Mouse (Mus musculus) heart, embryonic 10.5 days (tissue): Measurements from ENCODE around the gene Hint1. TPM values are rescaled to one million over a fixed set of nuclear protein-coding genes. Genes with fewer than 3 reads are reported as not detected.
"Not testable (repeated sequence)": the region's sequence is repeated elsewhere in the genome, so short reads cannot be mapped to it uniquely, and the experiment has no call there.

ENCODE experiments used
- DNase-seq: peaks from one replicate; pipeline ENCODE4 v3.0.0-alpha.2; 2017; ENCODE audit warnings: low spot score
- H3K27ac ChIP-seq: fragments of 300-500 bp; sonication (generic); 2 replicates; pipeline ENCODE4 v1.5.1; 2016; ENCODE audit warnings: mild to moderate bottlenecking
- H3K27me3 ChIP-seq: fragments of 300-500 bp; sonication (generic); 2 replicates; pipeline ENCODE4 v1.6.1; 2016; ENCODE audit warnings: mild to moderate bottlenecking; ENCODE audit not compliant: poor library complexity, insufficient read depth, severe bottlenecking
- H3K36me3 ChIP-seq: fragments of 300-500 bp; sonication (generic); 2 replicates; pipeline ENCODE4 v1.6.1; 2016; ENCODE audit warnings: mild to moderate bottlenecking, moderate library complexity
- H3K4me1 ChIP-seq: fragments of 300-500 bp; sonication (generic); 2 replicates; pipeline ENCODE4 v1.6.1; 2016; ENCODE audit warnings: mild to moderate bottlenecking
- H3K4me3 ChIP-seq: fragments of 300-500 bp; sonication (generic); 2 replicates; pipeline ENCODE4 v1.5.1; 2016; ENCODE audit warnings: mild to moderate bottlenecking, moderate library complexity
- H3K9me3 ChIP-seq: fragments of 300-500 bp; sonication (generic); 2 replicates; pipeline ENCODE4 v1.6.1; 2016; ENCODE audit warnings: mild to moderate bottlenecking, moderate library complexity
- WGBS: fragments of 180-500 bp; shearing (Covaris S2); methylation state at CpG from one replicate; pipeline ENCODE4 v1.1.7; 2016; 5-methylcytosine and 5-hydroxymethylcytosine counted together
- polyA plus RNA-seq: library from polyadenylated mRNA; unstranded; fragments of >200 nt; fragmentation: Nextera tagmentation; extraction: Ambion mirVana; gene quantifications from 2 replicates; pipeline ENCODE4 v1.2.1, GENCODE M21; 2016

The Hint1 gene
- polyA plus RNA-seq, 1 experiment from 2014 or later = 602 TPM

DNA sequence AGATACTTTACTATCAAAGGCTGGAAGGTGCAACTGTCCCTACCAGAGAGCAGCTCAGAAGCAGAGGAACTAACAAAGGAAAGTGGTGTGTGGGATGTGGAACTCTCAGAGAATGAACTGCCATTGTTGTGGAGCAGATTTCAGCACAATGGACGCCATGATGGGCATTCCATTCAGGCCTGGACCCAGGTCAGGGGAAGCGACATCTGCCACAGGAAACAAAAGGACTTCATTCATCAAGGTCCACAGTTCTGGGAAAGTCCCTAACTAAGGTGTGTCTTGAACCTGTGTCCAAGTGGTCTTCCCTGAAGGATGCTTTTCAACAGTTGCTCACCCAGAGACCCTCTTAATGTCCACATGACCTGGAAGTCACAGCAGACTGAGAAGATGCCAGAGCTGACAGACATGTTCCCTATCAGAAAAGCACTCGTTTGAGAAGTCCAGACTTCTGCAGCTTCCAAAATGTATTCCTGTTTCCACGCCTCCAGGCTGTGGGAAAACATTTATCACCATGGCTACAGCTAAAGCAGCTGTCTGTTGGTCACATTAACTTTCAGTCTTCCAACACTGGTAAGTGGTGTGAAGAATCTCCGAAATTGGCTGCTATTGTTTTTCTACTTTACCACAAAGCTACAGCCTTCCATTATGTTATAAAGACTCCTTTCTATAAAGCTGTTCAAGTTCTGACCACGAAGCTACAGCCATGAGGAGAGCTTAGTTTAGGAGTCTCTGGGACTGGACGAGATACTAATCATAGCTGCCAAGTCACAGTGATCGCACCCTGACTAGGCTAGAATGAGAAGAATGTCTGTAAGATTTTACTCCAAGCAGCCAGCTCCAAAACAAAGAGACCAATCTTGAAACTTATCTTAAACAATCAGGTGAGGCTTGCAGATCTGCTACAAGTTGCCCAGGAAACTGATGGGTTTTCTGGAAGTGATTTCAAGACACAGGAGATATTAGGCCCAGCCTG, 20.4 kb upstream of the Hint1 start:
- Histone ChIP-seq H3K36me3 (no peaks in the 10 kb centered on the region), H3K4me3 (no peak overlapping the region), H3K27ac (no peak overlapping the region), H3K4me1 (peaks cover 27% of the 10 kb centered on the region), H3K9me3 (no peaks in the 10 kb centered on the region), H3K27me3 (no peaks in the 10 kb centered on the region)
- 50% methylated on average over 8 of the region's 8 CpGs for WGBS
- no peak for DNase-seq

DNA sequence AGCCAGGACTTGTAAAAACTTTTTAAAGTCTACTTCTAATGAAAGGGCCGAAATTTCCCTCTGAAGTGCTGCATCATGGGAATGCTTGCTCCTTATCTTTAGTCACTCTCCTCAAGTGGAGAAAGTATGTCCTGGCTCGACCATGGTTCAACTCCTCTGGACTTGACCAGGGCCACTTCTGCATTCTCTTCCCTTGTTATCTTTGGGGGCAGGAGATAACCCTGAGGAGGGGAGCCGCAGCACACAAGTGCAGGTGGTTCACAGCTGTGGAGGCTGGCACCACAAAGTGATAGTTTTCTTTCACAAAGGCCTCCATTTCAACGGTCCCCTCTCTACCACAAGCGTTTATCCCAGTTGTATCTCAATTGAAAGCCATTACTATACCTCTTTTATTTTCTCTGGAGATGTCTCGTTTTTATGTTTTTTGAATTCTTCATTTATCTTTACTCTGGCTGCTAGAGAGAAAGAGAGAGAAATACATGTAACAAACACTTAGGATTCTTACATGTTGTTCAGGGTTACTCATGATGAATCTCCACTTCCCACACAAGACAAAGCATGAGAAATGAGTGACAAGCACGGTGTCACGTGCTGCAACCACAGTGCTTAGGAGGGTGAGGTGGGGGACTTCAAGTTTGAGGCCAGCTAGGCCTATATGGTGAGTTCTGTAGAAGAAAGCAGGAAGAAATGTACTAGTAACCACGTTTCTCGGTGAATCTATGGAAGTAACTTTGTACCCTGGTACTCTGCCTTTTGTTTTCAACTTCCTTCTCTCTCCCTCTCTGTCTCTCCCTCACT, 16.0 kb upstream of the Hint1 start:
- peaks cover 23% of the 10 kb centered on the region for H3K4me1 ChIP-seq
- DNase-seq = no peak
- H3K4me3 ChIP-seq = no peak overlapping the region
- no peaks in the 10 kb centered on the region for H3K27me3 ChIP-seq
- 55% methylated on average over 10 of the region's 10 CpGs for WGBS
- no peaks in the 10 kb centered on the region for H3K36me3 ChIP-seq
- H3K9me3 ChIP-seq = no peaks in the 10 kb centered on the region
- H3K27ac ChIP-seq = peak overlapping the region; percentile 47

DNA sequence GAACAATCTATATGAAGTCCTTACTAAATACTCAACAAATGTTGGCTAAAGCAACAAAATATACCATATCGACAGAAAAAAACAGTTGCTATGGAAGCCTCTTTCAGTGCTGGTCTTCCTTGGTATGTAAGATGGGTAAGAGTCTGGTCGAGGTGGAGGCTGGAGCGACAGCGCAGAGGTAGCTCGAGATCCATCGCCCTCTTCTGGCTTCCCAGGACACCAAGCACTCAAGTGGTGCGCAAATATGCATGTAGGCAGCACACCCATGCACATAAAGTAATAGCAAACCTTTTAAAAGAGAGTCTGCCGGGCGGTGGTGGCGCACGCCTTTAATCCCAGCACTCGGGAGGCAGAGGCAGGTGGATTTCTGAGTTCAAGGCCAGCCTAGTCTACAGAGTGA, 14.5 kb upstream of the Hint1 start:
- no peak for DNase-seq
- H3K4me1 ChIP-seq = peaks cover 11% of the 10 kb centered on the region
- WGBS = 91% methylated on average over 12 of the region's 12 CpGs

DNA sequence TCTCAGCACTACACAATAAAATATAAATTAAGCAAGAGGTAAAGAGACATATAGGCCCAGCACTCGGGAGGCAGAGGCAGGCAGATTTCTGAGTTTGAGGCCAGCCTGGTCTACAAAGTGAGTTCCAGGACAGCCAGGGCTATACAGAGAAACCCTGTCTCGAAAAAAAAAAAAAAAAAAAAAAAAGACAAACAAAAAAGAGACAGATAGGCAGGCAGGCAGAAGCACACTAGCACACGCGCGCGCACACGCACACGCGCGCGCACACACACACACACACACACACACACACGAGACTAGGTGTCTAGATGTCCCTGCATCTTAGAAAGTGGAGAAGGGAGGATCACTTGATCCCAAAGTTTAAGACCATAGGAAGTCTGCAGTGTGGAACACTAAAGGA, 7.3 kb upstream of the Hint1 start:
- H3K9me3 ChIP-seq, H3K36me3 ChIP-seq, H3K27ac ChIP-seq, H3K4me3 ChIP-seq, DNase-seq, H3K27me3 ChIP-seq, H3K4me1 ChIP-seq: not testable (repeated sequence)
- WGBS = 93% methylated on average over 11 of the region's 12 CpGs

More for the DNA sequence above, 14.5 kb upstream of the Hint1 start:
- H3K27ac ChIP-seq = no peak overlapping the region
- H3K36me3 ChIP-seq = no peaks in the 10 kb centered on the region
- H3K4me3 ChIP-seq = no peak overlapping the region
- H3K9me3 ChIP-seq = no peaks in the 10 kb centered on the region
- no peaks in the 10 kb centered on the region for H3K27me3 ChIP-seq

DNA sequence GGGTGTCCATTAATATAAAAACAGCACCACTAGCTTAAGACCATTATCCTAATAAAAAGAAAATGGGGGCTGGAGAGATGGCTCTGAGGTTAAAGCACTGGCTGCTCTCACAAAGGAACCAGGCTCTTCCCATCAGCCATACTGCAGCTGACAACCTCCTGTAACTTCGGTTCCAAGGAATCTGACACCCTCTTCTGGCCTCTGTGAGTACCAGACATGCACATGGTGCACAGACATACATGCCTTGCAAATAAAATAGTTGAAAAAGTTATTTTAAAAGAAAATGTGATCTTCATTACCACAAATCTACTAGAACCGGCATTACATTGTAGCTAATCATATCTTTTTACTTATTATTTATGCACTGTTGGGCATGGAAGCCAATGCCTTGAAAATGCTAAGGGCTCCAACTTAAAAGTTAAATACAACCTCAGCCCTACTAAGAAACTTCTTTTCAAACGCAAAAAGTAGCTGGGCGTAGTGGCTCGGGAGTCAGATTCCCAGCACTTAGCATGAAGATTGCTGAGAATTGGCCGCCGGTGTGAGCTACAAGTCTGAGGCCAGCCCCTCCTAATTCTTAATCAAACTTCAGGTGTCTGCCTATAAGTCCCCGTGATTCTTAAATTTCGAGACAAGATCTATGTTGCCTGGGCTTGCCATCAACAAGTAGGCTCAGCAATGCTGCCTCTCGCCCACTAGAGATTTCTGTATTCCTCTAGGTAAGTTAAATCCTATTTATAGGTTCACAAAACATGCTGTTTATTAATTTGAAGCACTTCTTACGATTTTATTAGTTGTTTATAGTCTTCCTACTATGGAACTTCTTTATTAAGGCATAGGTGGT, 6.6 kb upstream of the Hint1 start:
- 27% methylated on average over 11 of the region's 11 CpGs for WGBS
- H3K4me1 ChIP-seq = peaks cover 7% of the 10 kb centered on the region; the same call in 1 of the 2 replicates
- H3K27ac ChIP-seq = peak overlapping the region; percentile 95
- no peak for DNase-seq
- no peaks in the 10 kb centered on the region for H3K27me3 ChIP-seq
- no peaks in the 10 kb centered on the region for H3K9me3 ChIP-seq
- peak overlapping the region; percentile 83 for H3K4me3 ChIP-seq
- H3K36me3 ChIP-seq = no peaks in the 10 kb centered on the region

DNA sequence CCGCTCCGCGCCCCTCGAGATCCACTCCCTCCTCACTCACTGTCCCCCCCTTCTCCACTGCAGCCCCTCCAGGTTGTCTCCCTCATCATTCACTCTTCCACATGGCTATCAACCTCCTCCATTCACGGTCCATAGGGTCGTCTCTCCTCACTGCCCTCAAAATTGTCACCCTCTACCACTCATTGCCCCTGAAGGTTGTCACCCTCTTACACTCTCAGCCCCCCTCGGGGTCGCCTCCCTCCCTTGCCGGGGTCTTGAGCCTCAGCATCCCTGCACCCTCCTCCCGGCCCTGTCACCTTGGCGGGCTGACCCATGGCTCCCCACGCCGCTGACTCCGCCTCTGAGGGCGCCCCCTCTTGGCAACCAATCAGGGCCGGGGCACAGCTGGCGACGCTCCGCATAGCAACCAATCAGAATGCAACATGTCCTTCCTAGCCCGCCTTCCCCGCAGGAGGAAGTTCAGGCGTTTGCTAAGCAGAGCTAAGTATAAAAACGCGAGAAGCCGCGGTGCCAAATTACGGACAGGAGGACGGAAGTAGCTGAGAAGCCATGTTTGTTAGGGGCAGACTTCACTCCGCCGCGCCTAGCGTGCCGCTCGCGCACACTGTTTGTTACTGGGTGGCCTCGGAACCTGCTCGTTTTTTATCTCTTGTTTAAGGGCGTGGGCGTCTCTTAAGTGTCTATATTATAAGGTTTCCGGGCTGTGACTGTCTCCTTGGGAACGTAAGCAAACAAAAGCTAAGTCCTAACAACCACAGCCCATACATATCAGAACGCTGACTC, 5.7 kb upstream of the Hint1 start, which contains the start of gene Lyrm7:
Gene Lyrm7 (minus strand): TSS at position 661 of the 783 bp plus-strand sequence.
- Histone ChIP-seq H3K27ac (peak within 1 kb of the TSS; percentile 95), H3K9me3 (no peaks in the 10 kb centered on the region), H3K4me1 (peaks cover 8% of the 10 kb centered on the region; the same call in 1 of the 2 replicates), H3K27me3 (no peaks in the 10 kb centered on the region), H3K4me3 (peak within 1 kb of the TSS; percentile 83), H3K36me3 (no peaks in the 10 kb centered on the region)
- under 1% methylated on average over 42 of the region's 42 CpGs for WGBS
- DNase-seq = peak; percentile 99

DNA sequence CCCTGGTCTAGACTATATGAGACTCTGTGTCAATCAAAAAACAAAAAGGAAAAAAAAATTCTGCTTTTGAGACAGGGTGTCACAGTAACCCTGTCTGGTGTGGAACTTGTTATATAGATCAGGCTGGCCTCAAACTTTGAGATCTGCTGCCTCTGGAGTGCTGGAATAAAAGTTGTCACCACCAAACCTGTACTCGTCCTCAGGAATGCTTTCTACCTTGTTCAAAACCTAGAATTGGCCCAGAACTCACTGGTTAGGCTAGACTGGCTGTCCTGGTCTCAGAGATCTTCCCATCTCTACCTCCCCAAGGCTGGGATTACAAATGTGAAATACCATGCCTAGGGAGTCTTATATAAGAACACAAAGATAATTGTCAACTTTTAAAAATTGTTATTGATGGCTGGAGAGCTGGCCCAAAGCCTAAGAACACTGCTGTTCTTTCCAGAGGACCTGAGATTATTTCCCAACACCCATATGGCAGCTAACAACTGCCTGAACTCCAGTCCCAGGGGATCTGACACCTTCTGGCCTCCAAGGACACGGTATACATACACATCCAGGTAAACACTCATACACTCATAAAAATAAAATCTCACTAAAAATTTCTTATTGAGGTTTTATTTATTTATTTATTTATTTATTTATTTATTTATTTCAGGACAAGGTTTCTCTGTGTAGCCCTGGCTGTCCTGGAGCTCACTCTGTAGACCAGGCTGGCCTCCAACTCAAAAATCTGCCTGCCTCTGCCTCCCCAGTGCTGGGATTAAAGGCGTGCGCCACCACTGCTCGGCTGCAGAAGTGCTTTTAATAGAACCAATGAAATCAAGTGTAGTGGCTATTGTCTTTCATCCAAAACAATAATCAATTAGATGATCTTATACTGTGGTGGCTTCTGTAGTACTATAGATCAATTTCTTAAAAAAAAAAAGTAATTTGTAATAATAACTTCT, 4.4 kb upstream of the Hint1 start:
- H3K27me3 ChIP-seq = no peaks in the 10 kb centered on the region
- no peak overlapping the region for H3K4me3 ChIP-seq
- peak overlapping the region; percentile 95; the same call in 1 of the 2 replicates for H3K27ac ChIP-seq
- H3K36me3 ChIP-seq = no peaks in the 10 kb centered on the region
- H3K4me1 ChIP-seq = peaks cover 15% of the 10 kb centered on the region; the same call in 1 of the 2 replicates
- no peak for DNase-seq
- no peaks in the 10 kb centered on the region for H3K9me3 ChIP-seq
- WGBS = 90% methylated on average over 5 of the region's 5 CpGs

DNA sequence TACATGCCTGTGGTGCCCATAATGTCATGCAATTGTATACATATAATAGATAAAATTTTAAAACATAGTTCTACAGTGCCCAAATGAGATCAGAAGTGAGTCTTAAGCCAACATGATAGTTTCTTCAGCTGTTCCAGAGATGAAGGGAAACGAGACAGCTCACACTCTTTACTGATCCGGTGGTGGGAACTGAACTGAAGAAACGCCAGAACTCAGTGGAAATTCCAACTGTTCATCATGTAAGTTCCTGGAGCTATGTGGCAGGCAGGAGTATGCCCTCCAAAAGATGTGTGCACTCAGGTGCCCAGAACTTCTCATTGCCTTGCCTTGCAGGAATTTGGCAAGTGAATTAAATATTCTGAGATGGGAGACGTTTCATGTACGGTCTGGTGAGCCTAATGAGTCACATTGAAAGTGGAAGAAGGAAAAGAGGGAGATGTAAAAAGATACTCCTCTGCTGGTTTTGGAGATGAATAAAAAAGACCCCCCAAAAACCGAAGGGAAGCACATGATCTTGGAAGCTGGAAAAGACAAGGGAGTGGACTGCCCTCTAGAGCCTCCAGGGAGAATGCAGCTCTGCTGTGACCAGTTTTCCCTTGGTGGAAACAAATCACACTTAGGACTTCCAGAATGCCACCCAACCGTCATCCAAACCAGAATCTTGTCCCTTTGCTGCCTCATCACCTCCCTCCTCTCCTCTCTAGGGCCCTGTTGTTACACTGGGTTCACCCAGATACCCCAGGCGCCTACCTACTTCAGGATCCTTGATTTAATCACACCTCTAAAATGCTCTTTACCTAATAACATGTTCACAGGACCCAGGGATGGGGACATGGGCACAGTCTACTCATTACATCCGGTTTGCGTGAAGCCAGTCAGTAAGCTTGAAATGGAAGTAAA, 3.3 kb upstream of the Hint1 start:
- Histone ChIP-seq H3K4me1 (peaks cover 19% of the 10 kb centered on the region; the same call in 1 of the 2 replicates), H3K27ac (no peak overlapping the region), H3K36me3 (no peaks in the 10 kb centered on the region), H3K4me3 (no peak overlapping the region), H3K27me3 (no peaks in the 10 kb centered on the region), H3K9me3 (no peaks in the 10 kb centered on the region)
- WGBS = 42% methylated on average over 10 of the region's 10 CpGs
- no peak for DNase-seq

DNA sequence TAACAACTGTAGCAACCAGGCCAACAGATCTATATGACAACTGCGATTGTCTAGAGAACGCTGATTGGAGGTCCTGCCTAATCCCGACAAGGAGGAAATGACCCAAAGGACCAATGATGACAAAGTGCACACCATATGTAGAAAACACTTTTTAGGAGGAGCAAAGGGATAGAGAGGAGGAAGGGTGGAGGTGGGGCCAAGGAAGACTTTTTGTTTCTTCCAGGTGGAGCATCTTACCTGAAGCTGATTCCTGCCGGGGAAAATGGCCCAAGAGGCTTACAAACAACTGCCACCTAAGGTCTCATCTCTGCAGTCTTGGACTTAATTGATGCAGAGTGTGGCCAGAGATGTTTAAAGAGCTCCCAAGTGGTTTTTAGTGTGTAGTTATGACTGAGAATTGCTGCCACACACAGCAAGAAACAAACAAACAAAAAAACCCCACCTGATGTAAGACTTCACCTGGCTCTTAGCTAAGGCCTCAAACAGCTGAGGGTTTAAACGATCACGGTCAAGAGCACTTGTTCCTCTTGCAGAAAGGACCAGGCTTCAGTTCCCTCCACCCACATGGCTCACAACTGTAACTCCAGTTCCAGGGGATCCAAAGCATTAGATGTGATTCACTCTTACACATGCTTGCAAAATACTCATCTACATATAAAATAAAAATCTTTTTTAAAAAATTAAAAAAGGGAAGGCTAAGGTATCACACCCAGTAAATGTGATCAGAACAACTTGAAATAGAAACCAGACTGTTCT, 675 bp upstream of the Hint1 start:
- Histone ChIP-seq H3K9me3 (no peaks in the 10 kb centered on the region), H3K27ac (peak overlapping the region; percentile 98), H3K4me3 (peak overlapping the region; percentile 92), H3K27me3 (no peaks in the 10 kb centered on the region), H3K36me3 (peaks cover 21% of the 10 kb centered on the region), H3K4me1 (peaks cover 20% of the 10 kb centered on the region)
- DNase-seq = no peak
- 77% methylated on average over 6 of the region's 6 CpGs for WGBS

DNA sequence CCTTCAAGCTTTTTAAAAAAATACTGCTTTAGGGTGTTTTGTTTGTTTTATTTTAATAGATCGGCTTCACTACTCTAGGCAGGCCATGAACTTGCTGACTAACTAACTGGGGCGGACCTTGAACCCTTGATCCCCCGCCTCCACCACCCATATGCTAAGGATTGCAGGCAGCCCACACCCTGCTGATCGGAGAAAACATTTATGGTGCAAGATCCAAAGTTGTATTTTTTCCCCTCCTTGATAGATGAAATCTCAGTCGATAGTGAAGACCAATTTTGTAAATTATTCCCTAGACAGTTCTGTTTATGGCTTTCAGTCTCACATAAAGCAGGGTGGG, 834 bp downstream of the Hint1 start:
- Histone ChIP-seq H3K27ac (peak overlapping the region; percentile 98), H3K27me3 (no peaks in the 10 kb centered on the region), H3K4me3 (peak overlapping the region; percentile 92), H3K36me3 (peaks cover 36% of the 10 kb centered on the region), H3K4me1 (peaks cover 20% of the 10 kb centered on the region), H3K9me3 (no peaks in the 10 kb centered on the region)
- WGBS = 3% methylated on average over 5 of the region's 5 CpGs
- DNase-seq = no peak
